Mouse (Mus musculus): Measurements from ENCODE around the gene Mgat4a. TPM values are rescaled to one million over a fixed set of nuclear protein-coding genes. Genes with fewer than 3 reads are reported as not detected.

The Mgat4a gene
- polyA plus RNA-seq, 1 experiment from 2014 or later = 8.9 TPM

- no peak overlapping the region for H3K4me3 ChIP-seq (ENCODE audit: low read depth, low read length)
- no peak overlapping the region for H3K4me2 ChIP-seq (ENCODE audit: low read depth, low read length)
- no peak overlapping the region for H3K27ac ChIP-seq (replicated peaks; ENCODE audit: low read depth, low read length)
- no peaks in the 10 kb centered on the region for H3K9me3 ChIP-seq (ENCODE audit: control insufficient read depth, low read length)
- 72% methylated on average over 10 of the region's 10 CpGs for WGBS
- no peaks in the 10 kb centered on the region for H3K36me3 ChIP-seq (ENCODE audit: control insufficient read depth, insufficient read depth, low read length)
- no peaks in the 10 kb centered on the region for H3K4me1 ChIP-seq (ENCODE audit: control insufficient read depth, insufficient read depth, low read length)
- no peak for DNase-seq (ENCODE audit: low spot score)
- ATAC-seq (ENCODE audit: low read depth) = no peak
- H3K9ac ChIP-seq (ENCODE audit: low read depth, low read length) = no peak overlapping the region
- no peaks in the 10 kb centered on the region for H3K27me3 ChIP-seq (replicated peaks; ENCODE audit: control insufficient read depth, insufficient read depth, low read length)
Observed at GRCm38 (mm10) chr1:37495698-37496321, 45.0 kb downstream of the Mgat4a start.

- Histone ChIP-seq H3K27ac (replicated peaks; ENCODE audit: low read depth, low read length) (no peak overlapping the region), H3K9ac (ENCODE audit: low read depth, low read length) (no peak overlapping the region), H3K27me3 (replicated peaks; ENCODE audit: control insufficient read depth, insufficient read depth, low read length) (no peaks in the 10 kb centered on the region), H3K4me2 (ENCODE audit: low read depth, low read length) (no peak overlapping the region), H3K4me1 (ENCODE audit: control insufficient read depth, insufficient read depth, low read length) (no peaks in the 10 kb centered on the region), H3K36me3 (ENCODE audit: control insufficient read depth, insufficient read depth, low read length) (no peaks in the 10 kb centered on the region), H3K9me3 (ENCODE audit: control insufficient read depth, low read length) (no peaks in the 10 kb centered on the region), H3K4me3 (ENCODE audit: low read depth, low read length) (no peak overlapping the region)
- 77% methylated on average over 3 of the region's 3 CpGs for WGBS
- no peak for ATAC-seq (ENCODE audit: low read depth)
- peak; percentile 59 for DNase-seq (ENCODE audit: low spot score)
Observed at GRCm38 (mm10) chr1:37495104-37495503, 45.7 kb downstream of the Mgat4a start.

GRCm38 (mm10) chr1:37491672-37492071, 49.1 kb downstream of the Mgat4a start:
- Histone ChIP-seq H3K4me3 (ENCODE audit: low read depth, low read length) (no peak overlapping the region), H3K9ac (ENCODE audit: low read depth, low read length) (no peak overlapping the region), H3K36me3 (ENCODE audit: control insufficient read depth, insufficient read depth, low read length) (no peaks in the 10 kb centered on the region), H3K27ac (replicated peaks; ENCODE audit: low read depth, low read length) (no peak overlapping the region), H3K4me2 (ENCODE audit: low read depth, low read length) (no peak overlapping the region), H3K9me3 (ENCODE audit: control insufficient read depth, low read length) (no peaks in the 10 kb centered on the region), H3K4me1 (ENCODE audit: control insufficient read depth, insufficient read depth, low read length) (no peaks in the 10 kb centered on the region), H3K27me3 (replicated peaks; ENCODE audit: control insufficient read depth, insufficient read depth, low read length) (no peaks in the 10 kb centered on the region)
- 78% methylated on average over 7 of the region's 7 CpGs for WGBS
- ATAC-seq (ENCODE audit: low read depth) (no peak), DNase-seq (ENCODE audit: low spot score) (no peak)

- no peaks in the 10 kb centered on the region for H3K27me3 ChIP-seq (replicated peaks; ENCODE audit: control insufficient read depth, insufficient read depth, low read length)
- H3K27ac ChIP-seq (replicated peaks; ENCODE audit: low read depth, low read length) = no peak overlapping the region
- no peaks in the 10 kb centered on the region for H3K9me3 ChIP-seq (ENCODE audit: control insufficient read depth, low read length)
- ATAC-seq (ENCODE audit: low read depth) (no peak), DNase-seq (ENCODE audit: low spot score) (no peak)
- H3K36me3 ChIP-seq (ENCODE audit: control insufficient read depth, insufficient read depth, low read length) = no peaks in the 10 kb centered on the region
- no peak overlapping the region for H3K4me3 ChIP-seq (ENCODE audit: low read depth, low read length)
- H3K4me1 ChIP-seq (ENCODE audit: control insufficient read depth, insufficient read depth, low read length) = no peaks in the 10 kb centered on the region
- H3K9ac ChIP-seq (ENCODE audit: low read depth, low read length) = no peak overlapping the region
- 74% methylated on average over 5 of the region's 5 CpGs for WGBS
- H3K4me2 ChIP-seq (ENCODE audit: low read depth, low read length) = no peak overlapping the region
Observed at GRCm38 (mm10) chr1:37490691-37491212, 50.1 kb downstream of the Mgat4a start.

- Histone ChIP-seq H3K4me2 (ENCODE audit: low read depth, low read length) (no peak overlapping the region), H3K27me3 (replicated peaks; ENCODE audit: control insufficient read depth, insufficient read depth, low read length) (no peaks in the 10 kb centered on the region), H3K36me3 (ENCODE audit: control insufficient read depth, insufficient read depth, low read length) (no peaks in the 10 kb centered on the region), H3K4me1 (ENCODE audit: control insufficient read depth, insufficient read depth, low read length) (no peaks in the 10 kb centered on the region), H3K9me3 (ENCODE audit: control insufficient read depth, low read length) (no peaks in the 10 kb centered on the region), H3K9ac (ENCODE audit: low read depth, low read length) (no peak overlapping the region), H3K4me3 (ENCODE audit: low read depth, low read length) (no peak overlapping the region), H3K27ac (replicated peaks; ENCODE audit: low read depth, low read length) (no peak overlapping the region)
- WGBS = 83% methylated on average over 12 of the region's 12 CpGs
- DNase-seq (ENCODE audit: low spot score) (no peak), ATAC-seq (ENCODE audit: low read depth) (no peak)
Observed at GRCm38 (mm10) chr1:37488531-37488930, 52.3 kb downstream of the Mgat4a start.

- ATAC-seq (ENCODE audit: low read depth) = no peak
- Histone ChIP-seq H3K4me1 (ENCODE audit: control insufficient read depth, insufficient read depth, low read length) (no peaks in the 10 kb centered on the region), H3K9ac (ENCODE audit: low read depth, low read length) (no peak overlapping the region), H3K9me3 (ENCODE audit: control insufficient read depth, low read length) (no peaks in the 10 kb centered on the region), H3K27ac (replicated peaks; ENCODE audit: low read depth, low read length) (no peak overlapping the region), H3K27me3 (replicated peaks; ENCODE audit: control insufficient read depth, insufficient read depth, low read length) (no peaks in the 10 kb centered on the region), H3K36me3 (ENCODE audit: control insufficient read depth, insufficient read depth, low read length) (no peaks in the 10 kb centered on the region), H3K4me3 (ENCODE audit: low read depth, low read length) (no peak overlapping the region), H3K4me2 (ENCODE audit: low read depth, low read length) (no peak overlapping the region)
- 81% methylated on average over 3 of the region's 3 CpGs for WGBS
- no peak for DNase-seq (ENCODE audit: low spot score)
Observed at GRCm38 (mm10) chr1:37486994-37487393, 53.8 kb downstream of the Mgat4a start.

GRCm38 (mm10) chr1:37486439-37486838, 54.4 kb downstream of the Mgat4a start:
- ATAC-seq (ENCODE audit: low read depth) = no peak
- 90% methylated on average over 1 of the region's 1 CpGs for WGBS
- H3K36me3 ChIP-seq (ENCODE audit: control insufficient read depth, insufficient read depth, low read length) = no peaks in the 10 kb centered on the region
- DNase-seq (ENCODE audit: low spot score) = no peak
- H3K9ac ChIP-seq (ENCODE audit: low read depth, low read length) = no peak overlapping the region
- H3K4me1 ChIP-seq (ENCODE audit: control insufficient read depth, insufficient read depth, low read length) = no peaks in the 10 kb centered on the region
- H3K4me3 ChIP-seq (ENCODE audit: low read depth, low read length) = no peak overlapping the region
- H3K27me3 ChIP-seq (replicated peaks; ENCODE audit: control insufficient read depth, insufficient read depth, low read length) = no peaks in the 10 kb centered on the region
- no peak overlapping the region for H3K27ac ChIP-seq (replicated peaks; ENCODE audit: low read depth, low read length)
- H3K9me3 ChIP-seq (ENCODE audit: control insufficient read depth, low read length) = no peaks in the 10 kb centered on the region
- H3K4me2 ChIP-seq (ENCODE audit: low read depth, low read length) = no peak overlapping the region

- ATAC-seq (ENCODE audit: low read depth) (no peak), DNase-seq (ENCODE audit: low spot score) (no peak)
- Histone ChIP-seq H3K4me1 (ENCODE audit: control insufficient read depth, insufficient read depth, low read length) (no peaks in the 10 kb centered on the region), H3K4me2 (ENCODE audit: low read depth, low read length) (no peak overlapping the region), H3K9ac (ENCODE audit: low read depth, low read length) (no peak overlapping the region), H3K4me3 (ENCODE audit: low read depth, low read length) (no peak overlapping the region), H3K9me3 (ENCODE audit: control insufficient read depth, low read length) (no peaks in the 10 kb centered on the region), H3K27me3 (replicated peaks; ENCODE audit: control insufficient read depth, insufficient read depth, low read length) (no peaks in the 10 kb centered on the region), H3K27ac (replicated peaks; ENCODE audit: low read depth, low read length) (no peak overlapping the region), H3K36me3 (ENCODE audit: control insufficient read depth, insufficient read depth, low read length) (no peaks in the 10 kb centered on the region)
- 96% methylated on average over 4 of the region's 4 CpGs for WGBS
Observed at GRCm38 (mm10) chr1:37484612-37485011, 56.2 kb downstream of the Mgat4a start.

GRCm38 (mm10) chr1:37481331-37481730, 59.5 kb downstream of the Mgat4a start:
- Histone ChIP-seq H3K9me3 (ENCODE audit: control insufficient read depth, low read length) (no peaks in the 10 kb centered on the region), H3K4me2 (ENCODE audit: low read depth, low read length) (no peak overlapping the region), H3K27ac (replicated peaks; ENCODE audit: low read depth, low read length) (no peak overlapping the region), H3K4me1 (ENCODE audit: control insufficient read depth, insufficient read depth, low read length) (no peaks in the 10 kb centered on the region), H3K4me3 (ENCODE audit: low read depth, low read length) (no peak overlapping the region), H3K9ac (ENCODE audit: low read depth, low read length) (no peak overlapping the region), H3K27me3 (replicated peaks; ENCODE audit: control insufficient read depth, insufficient read depth, low read length) (no peaks in the 10 kb centered on the region), H3K36me3 (ENCODE audit: control insufficient read depth, insufficient read depth, low read length) (no peaks in the 10 kb centered on the region)
- 77% methylated on average over 2 of the region's 2 CpGs for WGBS
- ATAC-seq (ENCODE audit: low read depth) = no peak
- DNase-seq (ENCODE audit: low spot score) = no peak

All from embryonic facial prominence, embryonic 14.5 days (tissue).